Mouse (Mus musculus): ENCODE data around the gene Maff. TPM values are rescaled to one million over a fixed set of nuclear protein-coding genes. Genes with fewer than 3 reads are reported as not detected.

The Maff gene
- polyA plus RNA-seq, 1 experiment from 2014 or later: 7.3 TPM

- DNase-seq (ENCODE audit: low spot score) (no peak), ATAC-seq (replicated peaks; ENCODE audit: low FRiP score, low read depth) (no peak)
- TF ChIP-seq CTCF (IDR thresholded peaks at IDR 0.05; ENCODE audit: low read depth): peak; percentile 39
- no peak overlapping the region for H3K27ac ChIP-seq
- peaks cover 9% of the 10 kb centered on the region; the same call in 1 of the 2 replicates for H3K4me1 ChIP-seq (replicated peaks; ENCODE audit: insufficient read depth, low read length)
- no peak overlapping the region for H3K9ac ChIP-seq (ENCODE audit: low read depth, low read length)
- WGBS: 97% methylated on average over 6 of the region's 6 CpGs
- H3K27me3 ChIP-seq (ENCODE audit: insufficient read depth, low read length): no peaks in the 10 kb centered on the region
- H3K4me2 ChIP-seq (ENCODE audit: low read length): no peak overlapping the region
- no peaks in the 10 kb centered on the region for H3K9me3 ChIP-seq (replicated peaks; ENCODE audit: low read length)
- H3K4me3 ChIP-seq (replicated peaks; ENCODE audit: low read depth, low read length): no peak overlapping the region
- no peaks in the 10 kb centered on the region for H3K36me3 ChIP-seq (ENCODE audit: insufficient read depth, low read length)
These were observed 17.0 kb upstream of the Maff start for GRCm38 (mm10) chr15:79329346-79329978.

GRCm38 (mm10) chr15:79329979-79330363 lies 16.4 kb upstream of the Maff start:
- DNase-seq (ENCODE audit: low spot score): no peak
- Histone ChIP-seq H3K9me3 (replicated peaks; ENCODE audit: low read length) (no peaks in the 10 kb centered on the region), H3K4me3 (replicated peaks; ENCODE audit: low read depth, low read length) (no peak overlapping the region), H3K27ac (no peak overlapping the region), H3K4me1 (replicated peaks; ENCODE audit: insufficient read depth, low read length) (peaks cover 7% of the 10 kb centered on the region; the same call in 1 of the 2 replicates), H3K4me2 (ENCODE audit: low read length) (no peak overlapping the region), H3K27me3 (ENCODE audit: insufficient read depth, low read length) (no peaks in the 10 kb centered on the region), H3K36me3 (ENCODE audit: insufficient read depth, low read length) (no peaks in the 10 kb centered on the region), H3K9ac (ENCODE audit: low read depth, low read length) (no peak overlapping the region)
- no peak for ATAC-seq (replicated peaks; ENCODE audit: low FRiP score, low read depth)
- 90% methylated on average over 6 of the region's 6 CpGs for WGBS
- TF ChIP-seq CTCF (IDR thresholded peaks at IDR 0.05; ENCODE audit: low read depth): no peak

- Histone ChIP-seq H3K4me2 (ENCODE audit: low read length) (no peak overlapping the region), H3K27me3 (ENCODE audit: insufficient read depth, low read length) (no peaks in the 10 kb centered on the region), H3K4me3 (replicated peaks; ENCODE audit: low read depth, low read length) (no peak overlapping the region), H3K27ac (no peak overlapping the region), H3K36me3 (ENCODE audit: insufficient read depth, low read length) (no peaks in the 10 kb centered on the region), H3K9me3 (replicated peaks; ENCODE audit: low read length) (no peaks in the 10 kb centered on the region), H3K9ac (ENCODE audit: low read depth, low read length) (no peak overlapping the region), H3K4me1 (replicated peaks; ENCODE audit: insufficient read depth, low read length) (peaks cover 4% of the 10 kb centered on the region; the same call in 1 of the 2 replicates)
- no peak for TF ChIP-seq CTCF (IDR thresholded peaks at IDR 0.05; ENCODE audit: low read depth)
- ATAC-seq (replicated peaks; ENCODE audit: low FRiP score, low read depth) (no peak), DNase-seq (ENCODE audit: low spot score) (peak; percentile 81)
- 44% methylated on average over 4 of the region's 4 CpGs for WGBS
These were observed 15.9 kb upstream of the Maff start for GRCm38 (mm10) chr15:79330521-79330920.

GRCm38 (mm10) chr15:79333409-79333808 lies 13.0 kb upstream of the Maff start:
- 56% methylated on average over 4 of the region's 4 CpGs for WGBS
- Histone ChIP-seq H3K27ac (no peak overlapping the region), H3K36me3 (ENCODE audit: insufficient read depth, low read length) (no peaks in the 10 kb centered on the region), H3K9me3 (replicated peaks; ENCODE audit: low read length) (no peaks in the 10 kb centered on the region), H3K27me3 (ENCODE audit: insufficient read depth, low read length) (no peaks in the 10 kb centered on the region), H3K9ac (ENCODE audit: low read depth, low read length) (no peak overlapping the region), H3K4me3 (replicated peaks; ENCODE audit: low read depth, low read length) (no peak overlapping the region), H3K4me2 (ENCODE audit: low read length) (no peak overlapping the region), H3K4me1 (replicated peaks; ENCODE audit: insufficient read depth, low read length) (no peaks in the 10 kb centered on the region)
- DNase-seq (ENCODE audit: low spot score): peak; percentile 59
- ATAC-seq (replicated peaks; ENCODE audit: low FRiP score, low read depth): no peak
- TF ChIP-seq CTCF (IDR thresholded peaks at IDR 0.05; ENCODE audit: low read depth): no peak

GRCm38 (mm10) chr15:79335061-79335655 lies 11.3 kb upstream of the Maff start:
- ATAC-seq (replicated peaks; ENCODE audit: low FRiP score, low read depth) (no peak), DNase-seq (ENCODE audit: low spot score) (no peak)
- no peaks in the 10 kb centered on the region for H3K36me3 ChIP-seq (ENCODE audit: insufficient read depth, low read length)
- H3K4me1 ChIP-seq (replicated peaks; ENCODE audit: insufficient read depth, low read length): no peaks in the 10 kb centered on the region
- no peak overlapping the region for H3K4me2 ChIP-seq (ENCODE audit: low read length)
- no peaks in the 10 kb centered on the region for H3K9me3 ChIP-seq (replicated peaks; ENCODE audit: low read length)
- H3K27ac ChIP-seq: no peak overlapping the region
- TF ChIP-seq CTCF (IDR thresholded peaks at IDR 0.05; ENCODE audit: low read depth): no peak
- H3K4me3 ChIP-seq (replicated peaks; ENCODE audit: low read depth, low read length): no peak overlapping the region
- 58% methylated on average over 7 of the region's 7 CpGs for WGBS
- no peak overlapping the region for H3K9ac ChIP-seq (ENCODE audit: low read depth, low read length)
- H3K27me3 ChIP-seq (ENCODE audit: insufficient read depth, low read length): no peaks in the 10 kb centered on the region

GRCm38 (mm10) chr15:79338978-79339377 lies 7.4 kb upstream of the Maff start:
- no peak overlapping the region for H3K9ac ChIP-seq (ENCODE audit: low read depth, low read length)
- no peak overlapping the region for H3K27ac ChIP-seq
- no peak overlapping the region for H3K4me3 ChIP-seq (replicated peaks; ENCODE audit: low read depth, low read length)
- no peaks in the 10 kb centered on the region for H3K27me3 ChIP-seq (ENCODE audit: insufficient read depth, low read length)
- H3K4me1 ChIP-seq (replicated peaks; ENCODE audit: insufficient read depth, low read length): no peaks in the 10 kb centered on the region
- no peaks in the 10 kb centered on the region for H3K36me3 ChIP-seq (ENCODE audit: insufficient read depth, low read length)
- no peak overlapping the region for H3K4me2 ChIP-seq (ENCODE audit: low read length)
- TF ChIP-seq CTCF (IDR thresholded peaks at IDR 0.05; ENCODE audit: low read depth): no peak
- WGBS: 70% methylated on average over 5 of the region's 5 CpGs
- no peaks in the 10 kb centered on the region for H3K9me3 ChIP-seq (replicated peaks; ENCODE audit: low read length)
- no peak for ATAC-seq (replicated peaks; ENCODE audit: low FRiP score, low read depth)
- DNase-seq (ENCODE audit: low spot score): no peak

All from kidney, postnatal 0 days (tissue).